ENCODE assay signal across 7 mouse cellular contexts in genomic region chr9:63377270-63378142, GRCm38 (mm10). TPM values are rescaled to one million over a fixed set of nuclear protein-coding genes. Genes with fewer than 3 reads are reported as not detected.
DNase-seq lines count a peak whose midpoint lies in the region; ATAC-seq lines count a peak whose summit lies in the region.

Map2k5 (minus strand) TSS chr9:63377902.

- peak within 1 kb of the TSS; percentile 95 for H3K4me3 ChIP-seq in intestine, embryonic 15.5 days (replicated peaks)
- H3K4me3 ChIP-seq in midbrain, embryonic 10.5 days = peak within 1 kb of the TSS; percentile 79

- peak; percentile 98 for ATAC-seq in intestine, embryonic 15.5 days

- 0 out of 2 replicates have a peak, but pooled peaks cover 8% of the 10 kb centered on the region for H3K4me1 ChIP-seq in intestine, embryonic 15.5 days (replicated peaks)
- H3K4me1 ChIP-seq in midbrain, embryonic 10.5 days = peaks cover 32% of the 10 kb centered on the region

- H3K4me2 ChIP-seq in intestine, embryonic 15.5 days (replicated peaks) = peak within 1 kb of the TSS; percentile 83

- no peaks in the 10 kb centered on the region for H3K27me3 ChIP-seq in intestine, embryonic 15.5 days (replicated peaks)
- H3K27me3 ChIP-seq in midbrain, embryonic 10.5 days (ENCODE audit: low read depth, poor library complexity, severe bottlenecking) = no peaks in the 10 kb centered on the region

- peak within 1 kb of the TSS; percentile 90 for H3K9ac ChIP-seq in intestine, embryonic 15.5 days

- peak within 1 kb of the TSS; percentile 83 for H3K27ac ChIP-seq in intestine, embryonic 15.5 days
- H3K27ac ChIP-seq in midbrain, embryonic 10.5 days (replicated peaks) = peak within 1 kb of the TSS; percentile 96

- no peaks in the 10 kb centered on the region for H3K9me3 ChIP-seq in intestine, embryonic 15.5 days
- H3K9me3 ChIP-seq in midbrain, embryonic 10.5 days (replicated peaks) = no peaks in the 10 kb centered on the region

- intact Hi-C loops in left cerebral cortex, postnatal 25 days (cut with DNase I) = loop anchor here (2.0 kb wide), 1 partner anchor 21 kb away; the partner anchor contains the start of gene 2300009A05Rik

- H3K36me3 ChIP-seq in intestine, embryonic 15.5 days = no peaks in the 10 kb centered on the region
- H3K36me3 ChIP-seq in midbrain, embryonic 10.5 days = peaks cover 18% of the 10 kb centered on the region

- WGBS in intestine, embryonic 15.5 days = under 1% methylated on average over 53 of the region's 58 CpGs
- 1% methylated on average over 57 of the region's 58 CpGs for WGBS in midbrain, embryonic 10.5 days

- DNase-seq in adrenal gland, adult 18-20 months (ENCODE audit: low spot score in 2 of 2) = peak; percentile 89
- DNase-seq in embryo, embryonic 11 days = peak; percentile 94
- peak; percentile 88 for DNase-seq in gastrocnemius, postnatal 25 days
- peak; percentile 91 to 94 for DNase-seq in left cerebral cortex, postnatal 25 days (ENCODE audit: low spot score in 2 of 2)
- DNase-seq in midbrain, embryonic 10.5 days (ENCODE audit: low spot score) = peak; percentile 89
- DNase-seq in right cerebral cortex, postnatal 4 days = peak; percentile 89

RNA-seq across cellular contexts. Expression of gene Map2k5, which starts in this region (rescaled TPM):
- total RNA-seq in adrenal gland, adult 18-20 months (2021) = 10 to 100 TPM; 21.0 to 28.3 TPM
- 10 to 100 TPM; 12.4 to 13.8 TPM for total RNA-seq in gastrocnemius, postnatal 25 days (2021)
- 24.6 TPM in 2 replicates for polyA plus RNA-seq in intestine, embryonic 15.5 days (2015; fragmentation: Nextera tagmentation; extraction: Ambion mirVana)
- 10 to 100 TPM; 29.8 to 30.6 TPM for total RNA-seq in left cerebral cortex, postnatal 25 days (2021)
- 32.9 and 36.1 TPM in 2 replicates for polyA plus RNA-seq in midbrain, embryonic 10.5 days (2016; fragmentation: Nextera tagmentation; extraction: Ambion mirVana)

Comparison
In these comparisons a context has a peak if more than half of its experiments do, and no peak if none do; other contexts are left out.
1. Peak in every context shown above with its lines: DNase-seq, ATAC-seq, H3K4me3 ChIP-seq and H3K27ac ChIP-seq.